Mouse (Mus musculus): ENCODE measurements around the gene Pou4f2. TPM values are rescaled to one million over a fixed set of nuclear protein-coding genes. Genes with fewer than 3 reads are reported as not detected.

Gene Pou4f2
- not detected for total RNA-seq (2023)

DNA sequence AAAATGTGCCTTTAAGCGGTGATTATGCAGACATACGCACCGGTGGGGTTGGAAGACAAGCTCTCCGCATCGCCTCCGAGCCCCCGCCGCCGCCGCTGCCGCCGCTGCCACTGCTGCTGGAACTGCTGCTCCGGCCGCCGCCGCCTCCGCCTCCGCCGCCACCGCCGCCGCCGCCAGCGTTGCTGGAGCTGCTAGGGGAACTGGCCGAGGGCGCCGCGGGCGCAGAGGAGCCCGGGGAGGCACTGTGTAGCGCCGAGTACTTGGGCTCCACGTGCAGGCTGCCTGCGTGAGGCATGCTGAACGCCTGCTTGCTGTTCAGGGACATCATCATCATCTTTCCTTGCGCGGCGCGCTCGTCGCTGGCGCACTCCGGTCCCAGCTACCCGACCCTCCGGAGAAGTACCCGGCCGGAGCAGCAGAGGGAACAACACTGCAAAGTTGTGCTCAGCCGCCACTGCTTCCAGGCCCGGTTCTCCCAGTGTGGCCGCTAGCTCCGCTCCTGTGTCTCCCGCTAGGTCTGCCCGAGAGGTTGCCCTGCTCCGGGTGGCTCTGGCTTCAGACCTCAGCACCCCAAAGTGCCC is at the start of gene Pou4f2:
TSS of gene Pou4f2 (minus strand) at position 575 of the 581 bp plus-strand sequence.

Other genes starting within 250 kb of the Pou4f2 start
- gene Ttc29, start 223.3 kb downstream of the Pou4f2 start, total RNA-seq (2023), result not detected
- gene Rbmxl1, start 72.3 kb upstream of the Pou4f2 start, total RNA-seq (2023), result 10 to 100 TPM; 64.3 to 65.5 TPM
- gene Slc10a7, start 72.7 kb upstream of the Pou4f2 start, total RNA-seq (2023), result 10 to 100 TPM; 36.5 to 42.4 TPM